Mouse (Mus musculus) megakaryocyte, embryonic 14.5 days (primary cell): Measurements from ENCODE around the gene Rbm33. TPM values are rescaled to one million over a fixed set of nuclear protein-coding genes. Genes with fewer than 3 reads are reported as not detected.

ENCODE experiments used
- H3K27me3 ChIP-seq: replicated peaks from 2 replicates; pipeline ENCODE3; 2012; ENCODE audit warnings: inconsistent platforms
- H3K36me3 ChIP-seq: replicated peaks from 2 replicates; pipeline ENCODE3; 2012; ENCODE audit warnings: low read length, inconsistent platforms, mixed read lengths
- H3K4me1 ChIP-seq: 2 replicates; pipeline ENCODE4 v1.6.1; 2012; ENCODE audit warnings: inconsistent platforms
- H3K4me3 ChIP-seq: replicated peaks from 2 replicates; pipeline ENCODE3; 2012; ENCODE audit warnings: moderate library complexity, mild to moderate bottlenecking, inconsistent platforms
- H3K9me3 ChIP-seq: 2 replicates; pipeline ENCODE4 v1.6.1; 2012; ENCODE audit warnings: inconsistent platforms
- FLI1 ChIP-seq: IDR thresholded peaks from 2 replicates; pipeline ENCODE4 v1.6.1; 2012; ENCODE audit warnings: low read length, inconsistent platforms, mixed read lengths
- GATA1 ChIP-seq: IDR thresholded peaks from 3 replicates; pipeline ENCODE4 v1.6.1; 2012; ENCODE audit warnings: mixed read lengths, low read length, inconsistent platforms, borderline replicate concordance
- polyA plus RNA-seq: library from polyadenylated mRNA; stranded (reverse); fragments of >175 nt; gene quantifications from 2 replicates; pipeline ENCODE4 v1.2.3, GENCODE M21; 2012; ENCODE audit warnings: low replicate concordance; ENCODE audit not compliant: insufficient read depth

The Rbm33 gene
- 8.5 and 9.5 TPM in 2 replicates for polyA plus RNA-seq

DNA sequence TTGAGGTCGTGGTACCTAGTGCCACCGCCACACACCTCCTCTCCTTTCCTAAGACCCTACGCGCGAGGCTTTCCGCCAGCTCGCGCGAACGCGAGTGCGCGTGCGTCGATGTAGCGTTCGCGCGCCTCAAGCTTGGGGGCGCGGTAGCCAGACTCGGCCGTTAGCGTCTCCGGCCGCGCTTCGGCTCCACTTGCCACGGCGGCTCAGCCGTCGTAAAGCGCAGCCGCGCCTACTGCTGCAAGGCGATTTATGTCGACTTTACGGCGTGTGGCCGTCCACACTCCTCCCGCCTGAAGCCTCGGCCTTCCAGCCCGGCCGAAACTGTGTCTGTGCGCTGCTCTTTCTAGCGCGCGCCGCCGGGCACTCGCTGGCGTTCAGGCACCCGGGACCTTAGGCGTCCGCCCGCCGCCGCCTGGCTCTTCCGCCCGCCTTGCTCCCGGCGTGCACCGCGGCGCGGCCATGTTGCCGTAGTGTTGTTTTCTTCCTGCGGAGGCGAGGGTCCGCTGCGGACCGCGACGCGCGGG is at the start of gene Rbm33:
TSS of gene Rbm33 (plus strand) at position 400 of the 524 bp plus-strand sequence.
- H3K9me3 ChIP-seq: no peaks in the 10 kb centered on the region
- H3K4me3 ChIP-seq: peak within 1 kb of the TSS; percentile 97
- H3K36me3 ChIP-seq: peaks cover 6% of the 10 kb centered on the region
- peaks cover 19% of the 10 kb centered on the region for H3K27me3 ChIP-seq
- TF ChIP-seq FLI1 (no peak), GATA1 (no peak)
- peaks cover 40% of the 10 kb centered on the region for H3K4me1 ChIP-seq

DNA sequence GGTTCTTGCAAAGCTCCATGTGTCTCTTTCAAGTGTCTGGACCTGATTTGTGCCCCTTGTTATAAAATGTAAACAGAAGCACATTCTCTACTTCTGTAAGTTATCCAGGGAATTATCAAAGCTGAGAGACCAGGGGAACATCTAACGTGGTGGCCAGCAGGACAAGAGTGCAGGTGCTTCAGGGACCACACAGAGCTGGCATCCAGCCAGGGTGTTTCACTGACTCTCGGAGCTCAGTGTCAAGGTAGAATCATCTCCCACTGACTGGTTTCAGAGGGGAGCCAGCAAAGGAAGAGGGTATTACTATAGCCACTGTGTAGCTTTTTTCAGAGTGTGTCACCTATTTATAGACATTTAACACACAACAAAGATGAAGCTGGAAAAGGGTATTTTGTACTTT is 49.3 kb upstream of the Rbm33 start:
- H3K9me3 ChIP-seq: peaks cover 19% of the 10 kb centered on the region
- peaks cover 22% of the 10 kb centered on the region for H3K27me3 ChIP-seq
- no peaks in the 10 kb centered on the region for H3K36me3 ChIP-seq
- H3K4me1 ChIP-seq: peaks cover 31% of the 10 kb centered on the region
- no peak overlapping the region for H3K4me3 ChIP-seq
- no peak for TF ChIP-seq GATA1
- TF ChIP-seq FLI1: no peak

DNA sequence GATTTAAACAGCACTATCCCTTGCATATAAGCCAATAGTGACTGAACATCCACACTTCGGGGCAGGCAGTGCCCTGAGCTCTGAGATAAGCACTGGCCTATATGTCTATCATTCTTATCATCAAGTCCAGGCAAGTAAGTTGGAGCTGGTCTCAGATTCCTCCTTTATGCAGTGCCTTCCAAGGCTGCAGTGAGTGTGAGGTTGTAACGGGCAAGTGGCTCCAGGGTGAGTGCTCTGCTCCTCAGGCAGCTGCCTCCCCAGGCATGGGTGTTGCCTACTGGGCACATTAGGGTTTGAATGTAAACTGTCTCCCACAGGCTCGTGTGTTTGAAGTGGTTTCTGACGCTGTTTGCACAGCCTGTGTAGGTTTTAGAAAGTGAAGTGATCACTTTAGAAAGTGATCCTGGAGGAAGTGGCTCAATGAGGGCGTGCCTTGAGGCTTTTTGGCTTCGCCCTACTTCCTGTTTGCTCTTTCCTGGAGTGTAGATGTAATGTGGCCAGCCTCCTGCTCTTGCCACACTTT is 47.4 kb upstream of the Rbm33 start:
- Histone ChIP-seq H3K9me3 (peaks cover 19% of the 10 kb centered on the region), H3K36me3 (no peaks in the 10 kb centered on the region), H3K4me3 (peak overlapping the region; percentile 86), H3K27me3 (peaks cover 13% of the 10 kb centered on the region), H3K4me1 (peaks cover 31% of the 10 kb centered on the region)
- TF ChIP-seq FLI1: no peak
- no peak for TF ChIP-seq GATA1

DNA sequence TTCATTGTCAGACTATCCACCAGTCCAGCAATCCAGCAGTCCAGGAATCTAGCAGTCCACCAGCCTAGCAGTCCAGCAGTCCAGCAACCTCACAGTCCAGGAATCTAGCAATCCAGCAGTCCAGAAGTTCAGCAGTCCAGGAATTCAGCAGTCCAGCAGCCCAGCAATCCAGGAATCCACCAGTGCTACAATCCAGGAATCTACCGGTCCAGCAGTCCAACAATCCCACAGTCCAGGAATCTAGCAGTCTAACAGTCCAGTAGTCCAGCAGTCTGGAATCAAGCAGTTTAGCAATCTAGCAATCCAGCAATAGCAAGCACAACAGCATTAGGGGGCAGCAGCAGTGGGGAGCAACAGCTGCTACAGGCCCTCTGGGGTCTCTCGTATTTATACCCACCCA is 44.1 kb upstream of the Rbm33 start:
- no peaks in the 10 kb centered on the region for H3K36me3 ChIP-seq
- H3K4me1 ChIP-seq: peaks cover 24% of the 10 kb centered on the region
- TF ChIP-seq FLI1: no peak
- no peak for TF ChIP-seq GATA1
- peaks cover 11% of the 10 kb centered on the region for H3K9me3 ChIP-seq
- no peak overlapping the region for H3K4me3 ChIP-seq
- H3K27me3 ChIP-seq: peaks cover 37% of the 10 kb centered on the region

DNA sequence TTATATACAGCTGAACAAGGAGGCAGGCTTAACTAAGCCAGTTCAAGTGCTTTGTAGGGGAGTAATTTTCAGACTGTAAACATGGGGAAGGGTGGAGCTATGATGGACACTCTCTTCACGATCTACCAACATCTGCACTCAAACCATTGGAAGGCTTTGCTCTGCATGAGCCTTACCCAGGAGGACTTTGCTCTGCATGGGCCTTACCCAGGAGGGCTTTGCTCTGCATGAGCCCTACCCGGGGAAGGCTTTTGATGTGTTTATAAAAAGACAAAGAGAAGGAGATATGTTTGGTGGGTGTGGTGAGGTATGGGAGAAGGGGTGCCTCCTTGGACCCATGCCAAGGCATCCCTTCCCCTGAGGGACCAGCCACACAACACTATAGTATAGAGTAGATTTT is 39.6 kb upstream of the Rbm33 start:
- no peak for TF ChIP-seq FLI1
- no peak for TF ChIP-seq GATA1
- peaks cover 53% of the 10 kb centered on the region for H3K27me3 ChIP-seq
- H3K4me1 ChIP-seq: no peaks in the 10 kb centered on the region
- H3K4me3 ChIP-seq: no peak overlapping the region
- no peaks in the 10 kb centered on the region for H3K9me3 ChIP-seq
- no peaks in the 10 kb centered on the region for H3K36me3 ChIP-seq

DNA sequence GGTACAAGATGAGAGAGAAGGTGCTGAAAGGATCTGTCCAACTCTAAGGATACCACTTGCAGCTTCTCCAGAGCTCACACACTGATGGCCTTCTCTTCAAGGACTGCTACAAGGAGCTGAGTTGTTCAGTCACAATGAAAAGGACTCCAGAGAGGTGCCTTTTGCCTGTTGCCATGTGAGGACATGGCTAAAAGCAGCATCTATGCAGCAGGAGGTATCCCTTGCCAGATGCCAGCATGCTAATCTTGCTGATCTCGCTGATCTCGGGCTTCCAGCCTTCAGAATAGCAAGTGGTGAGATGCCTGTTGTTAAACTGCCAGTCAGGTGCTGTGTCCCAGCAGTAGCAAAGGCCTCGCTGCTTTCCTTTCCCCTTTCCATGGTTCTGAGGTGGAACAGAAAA is 27.8 kb upstream of the Rbm33 start:
- Histone ChIP-seq H3K4me1 (peaks cover 4% of the 10 kb centered on the region; the same call in 1 of the 2 replicates), H3K9me3 (no peaks in the 10 kb centered on the region), H3K36me3 (no peaks in the 10 kb centered on the region), H3K4me3 (no peak overlapping the region), H3K27me3 (peaks cover 45% of the 10 kb centered on the region)
- TF ChIP-seq FLI1: no peak
- no peak for TF ChIP-seq GATA1

DNA sequence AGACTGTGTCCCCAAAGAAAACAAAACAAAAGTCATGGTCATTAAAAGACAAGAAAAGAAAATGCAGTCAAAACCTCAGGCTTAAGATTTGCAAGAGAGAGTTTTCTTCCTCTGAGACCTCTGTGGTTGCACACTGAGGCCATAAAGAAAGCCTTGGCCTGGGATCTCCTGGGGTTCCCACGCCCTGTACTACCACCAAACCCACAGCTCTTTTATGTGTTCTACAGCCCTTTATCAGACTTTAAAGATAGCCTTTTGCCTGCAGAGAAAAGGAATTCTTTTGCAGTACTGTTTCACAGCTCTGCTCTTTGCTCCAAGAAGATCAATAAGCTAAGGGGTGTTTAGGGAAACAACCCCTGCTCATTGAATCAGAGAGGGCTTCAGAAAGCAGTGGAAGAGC is 26.3 kb upstream of the Rbm33 start:
- peaks cover 9% of the 10 kb centered on the region; the same call in 1 of the 2 replicates for H3K4me1 ChIP-seq

DNA sequence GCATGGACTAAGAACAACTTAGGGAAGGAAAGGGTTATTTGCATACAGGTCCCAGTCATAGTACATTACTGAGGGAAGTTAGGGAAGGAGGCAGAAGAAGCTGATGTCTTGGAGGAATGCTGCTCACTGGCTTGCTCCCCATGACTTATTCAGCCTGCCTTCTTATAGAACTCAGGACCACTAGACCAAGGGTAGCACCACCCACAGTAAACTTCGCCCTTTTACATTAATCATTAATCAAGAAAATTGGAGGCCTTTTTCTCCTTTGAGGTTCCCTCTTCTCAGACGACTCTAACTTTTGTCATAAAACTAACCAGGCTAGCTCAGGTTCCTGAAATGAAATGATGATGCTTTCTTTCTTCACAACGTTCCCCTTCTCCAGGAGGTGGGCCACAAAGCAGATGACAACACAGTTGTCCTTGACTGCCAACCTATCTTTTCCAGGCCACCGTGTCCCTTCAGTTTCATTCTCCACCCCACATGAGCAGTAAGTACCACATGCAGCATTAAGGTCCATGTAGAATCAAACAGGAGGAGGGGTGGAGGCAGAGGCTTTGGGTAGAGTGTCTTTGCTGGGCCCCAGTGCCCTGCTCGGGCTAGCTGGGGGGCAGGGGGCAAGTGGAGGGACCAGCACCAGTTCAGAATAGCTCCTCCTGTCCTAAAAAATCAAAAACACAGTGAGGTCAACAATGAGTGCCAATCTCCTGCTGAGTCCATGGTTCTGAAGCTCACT is 25.6 kb upstream of the Rbm33 start:
- no peak overlapping the region for H3K4me3 ChIP-seq
- 0 out of 2 replicates have a peak, but pooled peaks cover 4% of the 10 kb centered on the region for H3K9me3 ChIP-seq
- H3K27me3 ChIP-seq: peaks cover 51% of the 10 kb centered on the region
- TF ChIP-seq GATA1 (no peak), FLI1 (no peak)
- H3K4me1 ChIP-seq: peaks cover 9% of the 10 kb centered on the region; the same call in 1 of the 2 replicates
- H3K36me3 ChIP-seq: no peaks in the 10 kb centered on the region

More for the DNA sequence above, 26.3 kb upstream of the Rbm33 start:
- TF ChIP-seq FLI1 (no peak), GATA1 (no peak)
- H3K4me3 ChIP-seq: no peak overlapping the region
- H3K36me3 ChIP-seq: no peaks in the 10 kb centered on the region
- peaks cover 50% of the 10 kb centered on the region for H3K27me3 ChIP-seq
- no peaks in the 10 kb centered on the region for H3K9me3 ChIP-seq

DNA sequence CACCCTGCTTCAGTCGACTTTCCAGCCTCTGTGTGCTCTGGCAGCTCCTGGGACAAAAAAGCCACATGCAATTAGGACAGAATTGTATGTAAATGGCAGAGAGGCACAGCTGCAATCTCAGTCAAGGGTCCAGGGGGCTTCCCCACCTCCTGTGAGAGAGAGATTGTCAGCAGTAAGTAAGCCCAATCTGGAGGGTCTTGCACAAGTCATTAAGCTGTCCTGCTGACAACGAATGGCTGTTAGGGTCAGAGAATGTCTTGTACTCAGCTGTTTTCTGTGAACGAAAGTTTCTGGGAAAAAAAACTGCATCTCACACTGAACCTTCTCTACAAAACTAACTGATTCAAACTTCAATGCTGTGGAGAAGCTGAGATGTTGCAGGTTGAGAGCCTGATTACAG is 24.6 kb upstream of the Rbm33 start:
- Histone ChIP-seq H3K4me3 (no peak overlapping the region), H3K9me3 (0 out of 2 replicates have a peak, but pooled peaks cover 6% of the 10 kb centered on the region), H3K27me3 (peaks cover 48% of the 10 kb centered on the region), H3K4me1 (peaks cover 10% of the 10 kb centered on the region; the same call in 1 of the 2 replicates), H3K36me3 (no peaks in the 10 kb centered on the region)
- no peak for TF ChIP-seq GATA1
- TF ChIP-seq FLI1: no peak

DNA sequence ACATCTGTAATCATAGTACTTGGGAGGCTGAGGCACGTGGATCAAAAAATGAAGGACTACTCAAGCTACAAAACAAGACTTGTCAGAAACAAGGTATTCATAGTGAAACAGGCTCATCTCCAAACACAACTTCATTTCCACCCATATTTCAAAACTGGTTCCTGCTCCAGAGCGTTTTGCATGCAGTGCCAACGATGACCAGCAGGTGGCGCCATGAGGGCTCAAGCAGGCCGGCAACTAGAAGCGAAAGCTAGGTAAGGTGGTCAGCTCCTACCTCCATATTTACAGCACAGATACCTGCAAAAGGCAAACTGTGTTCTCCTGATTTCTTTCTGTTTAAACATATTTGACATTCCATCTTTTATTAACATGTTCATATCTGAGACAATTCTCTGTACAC is 22.9 kb upstream of the Rbm33 start:
- Histone ChIP-seq H3K4me1 (peaks cover 27% of the 10 kb centered on the region), H3K9me3 (0 out of 2 replicates have a peak, but pooled peaks cover 6% of the 10 kb centered on the region), H3K36me3 (no peaks in the 10 kb centered on the region), H3K4me3 (peak overlapping the region; percentile 78), H3K27me3 (peaks cover 42% of the 10 kb centered on the region)
- no peak for TF ChIP-seq FLI1
- TF ChIP-seq GATA1: no peak
